Mouse (Mus musculus) spleen, postnatal 36 days (tissue): ENCODE results near the gene Hddc2.
"Not testable (repeated sequence)": the region's sequence is repeated elsewhere in the genome, so short reads cannot be mapped to it uniquely, and the experiment has no call there.

Source experiments
- DNase-seq, 2 experiments: peaks; one replicate each; pipeline ENCODE4 v3.0.0; 2022; ENCODE audit warnings: low spot score in 2 of 2, mixed read lengths in 1 of 2

Hddc2 gene

GRCm38 (mm10) chr10:31354141-31354540, 41.0 kb downstream of the Hddc2 start:
- no peak for DNase-seq

- DNase-seq = no peak
Observed at GRCm38 (mm10) chr10:31354886-31355461, 41.8 kb downstream of the Hddc2 start.

- DNase-seq = no peak
Observed at GRCm38 (mm10) chr10:31359749-31360148, 46.6 kb downstream of the Hddc2 start.

GRCm38 (mm10) chr10:31370200-31370599, 57.0 kb downstream of the Hddc2 start:
- DNase-seq = not testable (repeated sequence)
